Mouse (Mus musculus): ENCODE data around the gene Fmnl1. TPM values are rescaled to one million over a fixed set of nuclear protein-coding genes. Genes with fewer than 3 reads are reported as not detected.

Gene Fmnl1
- total RNA-seq (2023) = 100 to 1,000 TPM; 465 to 579 TPM

GRCm38 (mm10) chr11:103170494-103171285 is at the start of gene Fmnl1:
Fmnl1 (plus strand) TSS chr11:103171107.

GRCm38 (mm10) chr11:103131701-103132575 is 39.0 kb upstream of the Fmnl1 start, which contains the start of gene Hexim2:
Hexim2 (plus strand) TSS chr11:103132429.

DNA sequence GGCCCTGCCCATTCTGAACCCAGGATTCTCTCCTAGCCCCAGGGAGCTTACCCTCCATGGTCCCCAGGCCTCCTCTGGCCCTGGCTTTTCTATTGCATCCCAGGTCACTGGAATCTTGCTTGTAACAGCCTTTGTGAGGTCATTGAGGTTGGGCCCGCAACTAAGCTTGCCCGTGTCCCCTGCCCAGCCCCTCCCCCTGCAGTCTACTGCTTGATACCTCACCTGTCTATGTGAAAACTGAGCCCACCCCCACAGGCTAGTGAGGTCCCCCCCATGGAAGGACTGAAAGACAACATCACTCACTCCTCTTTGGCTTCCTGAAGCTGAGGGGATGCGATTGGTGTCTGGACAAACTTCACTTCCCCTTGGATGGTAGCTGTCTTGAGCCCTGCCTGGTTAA is 37.6 kb downstream of the Fmnl1 start, which contains the start of gene 1700023F06Rik:
TSS of gene 1700023F06Rik (minus strand) at position 101 of the 400 bp plus-strand sequence.

DNA sequence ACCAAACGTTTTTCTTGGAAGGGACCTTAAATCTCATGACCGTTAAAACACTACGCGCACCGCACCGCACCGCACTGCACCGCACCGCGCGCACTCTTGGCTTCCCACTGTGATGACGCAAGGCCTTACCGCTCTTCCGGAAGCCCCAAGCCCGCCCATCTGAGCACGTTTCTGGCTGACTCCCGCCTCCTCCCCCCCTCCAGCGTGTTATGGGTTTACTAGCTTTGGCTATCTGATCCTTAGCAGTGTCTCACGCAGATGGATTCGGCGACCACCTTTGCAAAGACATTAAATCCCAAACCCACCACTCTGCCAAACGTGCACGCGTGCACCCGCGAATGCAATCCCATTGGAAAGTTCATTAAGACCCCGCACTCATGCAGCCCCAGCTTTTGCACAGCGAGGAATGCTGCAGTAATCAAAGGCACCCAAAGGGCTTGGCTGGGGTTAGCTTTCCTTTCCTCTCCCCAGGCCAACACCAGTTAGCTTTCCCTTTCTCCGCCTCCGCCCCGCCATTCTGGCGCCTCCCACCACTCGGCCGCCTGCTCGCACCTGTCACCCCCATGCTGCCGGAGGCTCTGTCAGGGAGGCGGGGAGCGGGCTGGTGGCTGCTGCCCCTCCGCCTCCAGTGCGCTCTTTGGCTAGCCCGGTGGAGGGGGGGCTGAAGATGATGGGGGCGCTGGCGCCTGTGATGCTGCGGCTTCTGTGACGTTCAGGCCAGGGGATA is 47.0 kb downstream of the Fmnl1 start, which contains the start of gene Spata32:
TSS of gene Spata32 (minus strand) at position 643 of the 727 bp plus-strand sequence.

Other genes with a start within 250 kb of the Fmnl1 start
- gene Kif18b, start 246.0 kb upstream of the Fmnl1 start, total RNA-seq (2023) = 10 to 100 TPM; 31.3 to 41.0 TPM
- not detected for gene C1ql1, start 224.4 kb upstream of the Fmnl1 start, total RNA-seq (2023)
- 10 to 100 TPM; 61.4 to 63.8 TPM for gene Nmt1, start 142.9 kb upstream of the Fmnl1 start, total RNA-seq (2023)
- gene Dcakd, start 142.8 kb upstream of the Fmnl1 start, total RNA-seq (2023) = 10 to 100 TPM; 19.6 to 21.8 TPM
- under 1 TPM; 0.33 to 0.59 TPM for gene Plcd3, start 69.4 kb upstream of the Fmnl1 start, total RNA-seq (2023)
- 10 to 100 TPM; 16.9 to 19.3 TPM for gene Acbd4, start 69.4 kb upstream of the Fmnl1 start, total RNA-seq (2023)
- 10 to 100 TPM; 33.5 to 37.7 TPM for gene Hexim1, start 54.9 kb upstream of the Fmnl1 start, total RNA-seq (2023)
- gene Hexim2, start 38.7 kb upstream of the Fmnl1 start, total RNA-seq (2023) = 1 to 10 TPM; 1.7 to 2.1 TPM
- not detected for gene 1700023F06Rik, start 37.5 kb downstream of the Fmnl1 start, total RNA-seq (2023)
- gene Spata32, start 47.3 kb downstream of the Fmnl1 start, total RNA-seq (2023) = not detected
- gene Map3k14, start 96.4 kb downstream of the Fmnl1 start, total RNA-seq (2023) = 10 to 100 TPM; 27.9 to 35.2 TPM
- gene Arhgap27, start 192.6 kb downstream of the Fmnl1 start, total RNA-seq (2023) = 10 to 100 TPM; 57.0 to 60.2 TPM
- gene Plekhm1, start 241.6 kb downstream of the Fmnl1 start, total RNA-seq (2023) = 10 to 100 TPM; 42.6 to 46.1 TPM